Mouse (Mus musculus): ENCODE results near the gene Fhdc1. TPM values are rescaled to one million over a fixed set of nuclear protein-coding genes. Genes with fewer than 3 reads are reported as not detected.

The Fhdc1 gene
- polyA plus RNA-seq (2012; ENCODE audit: low replicate concordance), result 78.8 and 93.9 TPM in 2 replicates

GRCm38 (mm10) chr3:84480006-84480897 lies at the start of gene Fhdc1:
Gene Fhdc1 (minus strand): TSS chr3:84480429.

Other genes with a start within 250 kb of the Fhdc1 start
- gene Trim2, start 173.6 kb downstream of the Fhdc1 start, polyA plus RNA-seq (2012; ENCODE audit: low replicate concordance), result 0.76 and 3.0 TPM in 2 replicates
- gene Arfip1, start 102.2 kb upstream of the Fhdc1 start, polyA plus RNA-seq (2012; ENCODE audit: low replicate concordance), result 10.3 and 13.4 TPM in 2 replicates
- gene Tigd4, start 113.1 kb upstream of the Fhdc1 start, polyA plus RNA-seq (2012; ENCODE audit: low replicate concordance), result not detected in 2 replicates
- 0.21 and 0.74 TPM in 2 replicates for gene Tmem154, start 185.8 kb upstream of the Fhdc1 start, polyA plus RNA-seq (2012; ENCODE audit: low replicate concordance)